Mouse (Mus musculus) neural tube, embryonic 10.5 days (tissue): Measurements from ENCODE around the gene Rpl3.
A peak's percentile ranks its signal among the peaks of the same experiment; 100 is the strongest.
"Not testable (repeated sequence)": the region's sequence is repeated elsewhere in the genome, so short reads cannot be mapped to it uniquely, and the experiment has no call there.

Experiments
- DNase-seq: peaks from one replicate; pipeline ENCODE4 v3.0.0-alpha.2; 2017; ENCODE audit warnings: low spot score; ENCODE audit errors: extremely low spot score

Rpl3 gene

GRCm38 (mm10) chr15:80091121-80091955 is at the start of gene Rpl3, which contains the start of gene Syngr1:
Gene Rpl3, minus strand, starts transcription at chr15:80091868.
Gene Syngr1, plus strand, starts transcription at chr15:80091334.
- peak; percentile 78 for DNase-seq

- no peak for DNase-seq
Measured at GRCm38 (mm10) chr15:80140878-80141277, 49.2 kb upstream of the Rpl3 start.

GRCm38 (mm10) chr15:80140302-80140701 is 48.6 kb upstream of the Rpl3 start:
- no peak for DNase-seq

GRCm38 (mm10) chr15:80137945-80138791 is 46.5 kb upstream of the Rpl3 start:
- no peak for DNase-seq

GRCm38 (mm10) chr15:80136645-80137044 is 45.0 kb upstream of the Rpl3 start:
- no peak for DNase-seq

- no peak for DNase-seq
Measured at GRCm38 (mm10) chr15:80135499-80135898, 43.8 kb upstream of the Rpl3 start.

- peak; percentile 35 for DNase-seq
Measured at GRCm38 (mm10) chr15:80134450-80134847, 42.8 kb upstream of the Rpl3 start.

- DNase-seq: peak; percentile 63
Measured at GRCm38 (mm10) chr15:80133682-80134449, 42.2 kb upstream of the Rpl3 start.

GRCm38 (mm10) chr15:80132993-80133586 is 41.4 kb upstream of the Rpl3 start, which contains the start of gene Tab1:
Gene Tab1, plus strand, starts transcription at chr15:80133127.
- DNase-seq: peak; percentile 97

GRCm38 (mm10) chr15:80132452-80132851 is 40.8 kb upstream of the Rpl3 start:
- DNase-seq: no peak

GRCm38 (mm10) chr15:80131421-80131820 is 39.8 kb upstream of the Rpl3 start:
- DNase-seq: no peak

- no peak for DNase-seq
Measured at GRCm38 (mm10) chr15:80130689-80131088, 39.0 kb upstream of the Rpl3 start.

- DNase-seq: no peak
Measured at GRCm38 (mm10) chr15:80129982-80130381, 38.3 kb upstream of the Rpl3 start.

GRCm38 (mm10) chr15:80127191-80127590 is 35.5 kb upstream of the Rpl3 start:
- no peak for DNase-seq

GRCm38 (mm10) chr15:80124651-80125050 is 33.0 kb upstream of the Rpl3 start:
- DNase-seq: no peak

- not testable (repeated sequence) for DNase-seq
Measured at GRCm38 (mm10) chr15:80122431-80122830, 30.8 kb upstream of the Rpl3 start.

GRCm38 (mm10) chr15:80121721-80122325 is 30.2 kb upstream of the Rpl3 start:
- no peak for DNase-seq

- no peak for DNase-seq
Measured at GRCm38 (mm10) chr15:80119076-80119475, 27.4 kb upstream of the Rpl3 start.

GRCm38 (mm10) chr15:80117154-80117553 is 25.5 kb upstream of the Rpl3 start:
- no peak for DNase-seq
